ENCODE assay signal across 32 mouse cellular contexts in genomic region chr13:98374979-98375378, GRCm38 (mm10). TPM values are rescaled to one million over a fixed set of nuclear protein-coding genes. Genes with fewer than 3 reads are reported as not detected.
"Had no signal": no experiment of that assay in that cellular context is flagged by ENCODE, and none has a peak within 500 bp of the region (broad histone marks: within the 10 kb centered on the region; RNA-seq: fewer than 3 reads in every experiment).

No protein-coding gene starts in this region.

- DNase-seq: gastrocnemius, adult 2 months; gastrocnemius, postnatal 10 days; gastrocnemius, postnatal 25 days; heart, adult 2 months; heart, postnatal 14 days; heart, postnatal 4 days; kidney, adult 18-20 months; kidney, adult 8-10 months; kidney, postnatal 10 days; kidney, postnatal 25 days; kidney, postnatal 4 days; layer of hippocampus, adult 9-11 months; layer of hippocampus, postnatal 36 days; left cerebral cortex, postnatal 4 days; liver, embryonic 13.5 days had no signal

- H3K9me3 ChIP-seq: heart, embryonic 13.5 days; heart, embryonic 15.5 days; hindbrain, embryonic 10.5 days; hindbrain, embryonic 12.5 days; intestine, embryonic 15.5 days; limb, embryonic 13.5 days; limb, embryonic 15.5 days; liver, embryonic 13.5 days; liver, embryonic 15.5 days had no signal

- H3K36me3 ChIP-seq: heart, embryonic 13.5 days; heart, embryonic 15.5 days; hindbrain, embryonic 10.5 days; hindbrain, embryonic 12.5 days; intestine, embryonic 15.5 days; limb, embryonic 13.5 days; limb, embryonic 15.5 days; liver, embryonic 13.5 days; liver, embryonic 15.5 days had no signal

- ATAC-seq: hindbrain, embryonic 16.5 days; inflammation-experienced regulatory T-cells, adult 6 months; intestine, embryonic 15.5 days; intestine, postnatal 0 days had no signal

- H3K27ac ChIP-seq: gastrocnemius, adult 2 months; heart, adult 2 months; heart, embryonic 13.5 days; heart, embryonic 15.5 days; hindbrain, embryonic 10.5 days; hindbrain, embryonic 12.5 days; hindbrain, embryonic 14.5 days; intestine, embryonic 15.5 days; layer of hippocampus, adult 2 months; limb, embryonic 13.5 days; limb, embryonic 15.5 days; liver, embryonic 13.5 days; liver, embryonic 15.5 days had no signal

- H3K4me1 ChIP-seq: heart, embryonic 15.5 days; hindbrain, embryonic 12.5 days; intestine, embryonic 15.5 days; limb, embryonic 13.5 days; limb, embryonic 15.5 days; liver, embryonic 13.5 days; liver, embryonic 15.5 days had no signal

- H3K4me3 ChIP-seq: gastrocnemius, adult 2 months; heart, adult 2 months; heart, embryonic 13.5 days; heart, embryonic 15.5 days; hindbrain, embryonic 10.5 days; hindbrain, embryonic 12.5 days; intestine, embryonic 15.5 days; layer of hippocampus, adult 2 months; limb, embryonic 13.5 days; limb, embryonic 15.5 days; liver, embryonic 13.5 days; liver, embryonic 15.5 days had no signal

- H3K4me2 ChIP-seq: heart, embryonic 11.5 days; heart, embryonic 13.5 days; heart, embryonic 15.5 days; hindbrain, embryonic 12.5 days; hindbrain, embryonic 14.5 days; intestine, embryonic 15.5 days; limb, embryonic 13.5 days; limb, embryonic 15.5 days; liver, embryonic 13.5 days; liver, embryonic 15.5 days had no signal

- H3K9ac ChIP-seq: heart, embryonic 13.5 days; heart, embryonic 15.5 days; hindbrain, embryonic 12.5 days; hindbrain, embryonic 14.5 days; intestine, embryonic 15.5 days; limb, embryonic 13.5 days; limb, embryonic 15.5 days; liver, embryonic 13.5 days; liver, embryonic 15.5 days had no signal

RNA-seq across cellular contexts. Expression of gene Foxd1, which starts 20.9 kb away (rescaled TPM):
- total RNA-seq: granulocyte monocyte progenitor cell, adult 5-6 weeks; liver, adult 2 months had no signal
- polyA plus RNA-seq: heart, embryonic 15.5 days; heart, postnatal 0 days; inflammation-experienced regulatory T-cells, adult 6 months; intestine, embryonic 15.5 days; intestine, postnatal 0 days; liver, adult 2 months; liver, embryonic 13.5 days; liver, embryonic 15.5 days had no signal
